Mouse (Mus musculus) stomach, embryonic 15.5 days (tissue): ENCODE measurements around the gene Tmem115. TPM values are rescaled to one million over a fixed set of nuclear protein-coding genes. Genes with fewer than 3 reads are reported as not detected.
A peak's percentile ranks its signal among the peaks of the same experiment; 100 is the strongest.

Experiments
- ATAC-seq: fragments of 200-750 bp; cut with Nextera tagmentation; 2 replicates; pipeline ENCODE4 v1.8.0; 2017; ENCODE audit warnings: low read depth, moderate number of reproducible peaks, moderate TSS enrichment; ENCODE audit not compliant: insufficient read depth, low FRiP score
- H3K27ac ChIP-seq: fragments of 300-500 bp; sonication (generic); 2 replicates; pipeline ENCODE4 v1.5.1; 2015; ENCODE audit warnings: mild to moderate bottlenecking, inconsistent platforms
- H3K27me3 ChIP-seq: fragments of 300-500 bp; sonication (generic); replicated peaks from 2 replicates; pipeline ENCODE4 v1.6.1; 2015; ENCODE audit warnings: inconsistent platforms
- H3K36me3 ChIP-seq: fragments of 300-500 bp; sonication (generic); 2 replicates; pipeline ENCODE4 v1.6.1; 2015; ENCODE audit warnings: inconsistent platforms
- H3K4me1 ChIP-seq: fragments of 300-500 bp; sonication (generic); 2 replicates; pipeline ENCODE4 v1.6.1; 2015; ENCODE audit warnings: inconsistent platforms
- H3K4me2 ChIP-seq: fragments of 300-500 bp; sonication (generic); 2 replicates; pipeline ENCODE4 v1.6.1; 2015; ENCODE audit warnings: mild to moderate bottlenecking, inconsistent platforms
- H3K4me3 ChIP-seq: fragments of 300-500 bp; sonication (generic); replicated peaks from 2 replicates; pipeline ENCODE4 v1.5.1; 2015; ENCODE audit warnings: inconsistent platforms
- H3K9ac ChIP-seq: fragments of 300-500 bp; sonication (generic); 2 replicates; pipeline ENCODE4 v1.6.1; 2015; ENCODE audit warnings: inconsistent platforms
- H3K9me3 ChIP-seq: fragments of 300-500 bp; sonication (generic); 2 replicates; pipeline ENCODE4 v1.6.1; 2016; ENCODE audit warnings: inconsistent platforms
- WGBS: fragments of 180-500 bp; shearing (Covaris S2); methylation state at CpG from one replicate; pipeline ENCODE4 v1.1.7; 2015; 5-methylcytosine and 5-hydroxymethylcytosine counted together
- polyA plus RNA-seq: library from polyadenylated mRNA; unstranded; fragments of >200 nt; fragmentation: Nextera tagmentation; extraction: Ambion mirVana; gene quantifications from 2 replicates; pipeline ENCODE4 v1.2.1, GENCODE M21; 2015

The Tmem115 gene
- polyA plus RNA-seq, 1 experiment from 2014 or later, result 43.2 TPM

DNA sequence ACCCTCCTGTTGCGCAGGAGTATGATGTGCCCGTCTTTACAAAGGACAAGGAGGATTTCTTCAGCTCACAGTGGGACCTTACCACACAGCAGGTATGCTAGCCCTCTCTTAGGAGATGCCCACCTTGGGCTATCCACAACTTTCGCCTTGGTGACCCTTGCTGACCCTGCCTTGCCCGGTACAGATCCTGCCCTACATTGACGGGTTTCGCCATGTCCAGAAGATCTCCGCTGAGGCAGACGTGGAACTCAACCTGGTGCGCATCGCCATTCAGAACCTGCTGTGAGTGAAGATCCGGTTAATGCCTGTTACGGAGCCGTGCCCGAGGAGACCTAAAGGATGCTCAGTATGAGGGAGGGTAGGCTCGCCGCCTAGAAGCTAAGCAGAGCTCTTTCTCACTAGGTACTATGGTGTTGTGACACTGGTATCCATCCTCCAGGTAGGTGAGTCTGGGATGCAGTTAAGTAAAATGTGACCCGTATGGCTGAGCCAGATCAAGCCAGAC is 10.5 kb downstream of the Tmem115 start:
- Histone ChIP-seq H3K4me1 (peaks cover 31% of the 10 kb centered on the region), H3K27ac (no peak overlapping the region), H3K4me2 (no peak overlapping the region), H3K27me3 (no peaks in the 10 kb centered on the region), H3K9ac (no peak overlapping the region), H3K9me3 (no peaks in the 10 kb centered on the region), H3K4me3 (no peak overlapping the region), H3K36me3 (peaks cover 16% of the 10 kb centered on the region)
- WGBS, result 94% methylated on average over 17 of the region's 17 CpGs
- ATAC-seq, result no peak

DNA sequence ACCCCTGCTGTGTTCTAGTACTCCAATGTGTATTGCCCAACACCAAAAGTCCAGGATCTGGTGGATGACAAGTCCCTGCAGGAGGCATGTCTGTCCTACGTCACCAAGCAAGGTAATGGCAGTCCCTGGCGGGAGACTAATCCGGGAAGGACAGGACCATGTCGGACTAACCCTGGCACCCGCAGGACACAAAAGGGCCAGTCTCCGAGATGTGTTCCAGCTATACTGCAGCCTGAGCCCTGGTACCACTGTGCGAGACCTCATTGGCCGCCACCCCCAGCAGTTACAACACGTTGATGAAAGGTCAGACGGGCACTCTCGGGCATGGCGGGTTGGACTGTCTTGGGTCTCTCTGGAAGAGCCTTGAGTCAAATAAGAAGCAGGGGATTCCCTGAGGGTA is 11.0 kb downstream of the Tmem115 start:
- Histone ChIP-seq H3K9me3 (no peaks in the 10 kb centered on the region), H3K4me2 (no peak overlapping the region), H3K4me3 (no peak overlapping the region), H3K27ac (no peak overlapping the region), H3K4me1 (peaks cover 31% of the 10 kb centered on the region), H3K9ac (no peak overlapping the region), H3K36me3 (peaks cover 12% of the 10 kb centered on the region), H3K27me3 (no peaks in the 10 kb centered on the region)
- 95% methylated on average over 12 of the region's 12 CpGs for WGBS
- no peak for ATAC-seq

DNA sequence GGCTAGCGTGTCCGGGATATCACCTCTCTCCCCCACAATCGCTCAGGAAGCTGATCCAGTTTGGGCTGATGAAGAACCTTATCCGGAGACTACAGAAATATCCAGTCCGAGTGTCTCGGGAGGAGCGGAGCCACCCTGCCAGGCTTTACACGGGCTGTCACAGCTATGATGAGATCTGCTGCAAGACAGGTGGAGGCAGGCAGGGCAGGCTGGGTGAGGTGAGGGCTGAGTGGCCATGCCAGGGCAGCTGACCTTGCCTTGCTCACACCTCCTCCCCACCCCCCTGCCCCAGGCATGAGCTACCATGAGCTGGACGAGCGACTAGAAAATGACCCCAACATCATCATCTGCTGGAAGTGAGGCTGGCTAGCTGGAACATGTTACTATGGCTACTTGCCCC is 11.5 kb downstream of the Tmem115 start:
- no peak for ATAC-seq
- 78% methylated on average over 10 of the region's 10 CpGs for WGBS

DNA sequence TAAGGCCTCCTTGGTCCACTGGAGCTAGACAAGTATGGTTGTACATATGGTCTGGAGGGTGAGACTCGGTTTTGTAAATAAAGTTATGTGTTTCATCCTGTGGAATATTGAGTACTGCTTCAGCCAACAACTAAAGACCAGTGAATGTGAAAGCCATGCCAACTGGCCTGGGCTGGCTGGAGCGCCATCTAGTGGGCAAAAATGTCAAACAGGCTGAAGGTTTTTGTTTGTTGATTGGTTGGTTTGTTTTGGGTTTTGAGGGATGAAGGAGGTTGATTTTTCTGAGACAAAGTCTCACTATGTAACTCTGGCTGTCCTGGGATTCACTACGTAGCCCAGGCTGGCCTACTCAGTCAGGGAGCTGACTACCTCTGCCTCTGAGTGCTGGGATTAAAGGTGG is 11.9 kb downstream of the Tmem115 start:
- Histone ChIP-seq H3K9me3 (no peaks in the 10 kb centered on the region), H3K4me2 (no peak overlapping the region), H3K27ac (no peak overlapping the region), H3K36me3 (peaks cover 7% of the 10 kb centered on the region), H3K4me1 (peaks cover 38% of the 10 kb centered on the region), H3K27me3 (no peaks in the 10 kb centered on the region), H3K9ac (no peak overlapping the region), H3K4me3 (no peak overlapping the region)
- ATAC-seq, result no peak
- 11% methylated on average over 3 of the region's 3 CpGs for WGBS

More for the DNA sequence above, 11.5 kb downstream of the Tmem115 start:
- Histone ChIP-seq H3K9ac (no peak overlapping the region), H3K4me1 (peaks cover 35% of the 10 kb centered on the region), H3K36me3 (peaks cover 8% of the 10 kb centered on the region), H3K4me3 (no peak overlapping the region), H3K27ac (no peak overlapping the region), H3K4me2 (no peak overlapping the region), H3K9me3 (no peaks in the 10 kb centered on the region), H3K27me3 (no peaks in the 10 kb centered on the region)

DNA sequence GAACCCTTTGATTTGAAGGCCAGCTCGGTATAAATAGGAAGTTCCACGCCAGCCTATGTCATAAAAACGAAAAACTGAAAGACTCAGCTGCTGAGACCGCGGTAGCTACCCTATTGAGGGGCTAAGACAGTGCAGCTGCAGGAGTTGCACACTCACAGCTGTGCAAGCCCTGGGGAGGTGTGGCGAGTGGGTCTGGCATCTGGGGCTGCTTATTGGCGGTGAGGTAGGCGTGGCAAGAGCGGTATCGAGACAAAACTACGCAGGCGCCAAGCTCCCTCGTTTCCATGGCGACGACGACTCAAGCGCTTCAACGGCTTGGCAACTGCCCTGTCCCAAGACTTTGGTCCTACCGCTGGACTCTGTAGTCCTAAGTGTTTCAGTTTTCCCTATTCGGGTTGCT is 13.3 kb downstream of the Tmem115 start, which contains the start of gene Zmynd10:
Gene Zmynd10 (plus strand): TSS at position 273 of the 400 bp plus-strand sequence.
- WGBS, result 2% methylated on average over 20 of the region's 20 CpGs
- Histone ChIP-seq H3K4me1 (peaks cover 41% of the 10 kb centered on the region), H3K4me2 (peak within 1 kb of the TSS; percentile 52), H3K4me3 (no peak within 1 kb of the TSS; the same call in 1 of the 2 replicates), H3K9ac (no peak within 1 kb of the TSS), H3K27ac (no peak within 1 kb of the TSS), H3K9me3 (no peaks in the 10 kb centered on the region), H3K36me3 (peaks cover 7% of the 10 kb centered on the region), H3K27me3 (no peaks in the 10 kb centered on the region)
- ATAC-seq, result peak; percentile 57

DNA sequence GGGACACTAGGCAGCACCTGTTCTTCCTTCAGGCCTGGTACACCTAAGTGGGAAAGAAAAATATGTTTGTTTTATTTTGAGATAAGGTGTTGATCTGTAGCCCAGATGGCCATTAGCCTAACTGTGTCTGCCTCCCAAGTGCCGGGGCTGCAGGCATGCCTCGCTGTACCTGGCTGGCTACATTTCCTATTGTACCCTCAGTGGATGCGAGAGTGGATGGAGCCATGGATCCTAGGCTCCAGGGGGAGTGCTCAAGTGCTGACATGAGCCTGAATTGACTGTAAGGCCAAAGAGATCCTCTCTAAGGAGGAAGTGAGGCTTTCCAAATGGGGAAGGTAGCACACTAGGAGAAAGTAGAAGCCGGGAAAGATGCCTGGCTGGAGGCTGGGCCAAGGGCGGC is 14.2 kb downstream of the Tmem115 start:
- peaks cover 7% of the 10 kb centered on the region for H3K36me3 ChIP-seq
- ATAC-seq, result no peak
- H3K4me2 ChIP-seq, result no peak overlapping the region
- WGBS, result 72% methylated on average over 5 of the region's 5 CpGs
- H3K27me3 ChIP-seq, result no peaks in the 10 kb centered on the region
- no peak overlapping the region for H3K27ac ChIP-seq
- H3K4me3 ChIP-seq, result no peak overlapping the region
- peaks cover 47% of the 10 kb centered on the region for H3K4me1 ChIP-seq
- no peaks in the 10 kb centered on the region for H3K9me3 ChIP-seq
- no peak overlapping the region for H3K9ac ChIP-seq

DNA sequence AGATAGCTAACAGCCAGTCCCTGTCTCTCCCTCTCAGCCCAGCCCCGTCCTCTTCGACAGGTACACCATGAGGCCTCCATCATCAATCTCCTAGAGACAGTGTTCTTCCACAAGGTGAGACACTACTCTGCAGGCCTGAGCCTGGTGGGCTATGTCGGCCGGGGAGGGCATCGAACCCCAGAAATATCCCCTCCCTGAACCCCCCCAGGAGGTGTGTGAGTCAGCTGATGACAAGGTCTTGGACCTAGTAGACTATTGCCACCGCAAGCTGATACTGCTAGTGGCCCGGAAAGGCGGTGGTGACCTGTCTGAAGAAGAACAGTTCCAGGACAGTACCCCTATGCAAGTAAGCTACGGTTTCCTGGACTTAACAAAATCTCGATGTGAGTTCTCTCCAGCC is 15.1 kb downstream of the Tmem115 start:
- Histone ChIP-seq H3K36me3 (peaks cover 5% of the 10 kb centered on the region; the same call in 1 of the 2 replicates), H3K4me1 (peaks cover 51% of the 10 kb centered on the region), H3K27me3 (no peaks in the 10 kb centered on the region), H3K27ac (no peak overlapping the region), H3K9me3 (no peaks in the 10 kb centered on the region), H3K9ac (no peak overlapping the region), H3K4me2 (no peak overlapping the region), H3K4me3 (no peak overlapping the region)
- 87% methylated on average over 10 of the region's 10 CpGs for whole genome bisulfite sequencing
- no peak for ATAC-seq

DNA sequence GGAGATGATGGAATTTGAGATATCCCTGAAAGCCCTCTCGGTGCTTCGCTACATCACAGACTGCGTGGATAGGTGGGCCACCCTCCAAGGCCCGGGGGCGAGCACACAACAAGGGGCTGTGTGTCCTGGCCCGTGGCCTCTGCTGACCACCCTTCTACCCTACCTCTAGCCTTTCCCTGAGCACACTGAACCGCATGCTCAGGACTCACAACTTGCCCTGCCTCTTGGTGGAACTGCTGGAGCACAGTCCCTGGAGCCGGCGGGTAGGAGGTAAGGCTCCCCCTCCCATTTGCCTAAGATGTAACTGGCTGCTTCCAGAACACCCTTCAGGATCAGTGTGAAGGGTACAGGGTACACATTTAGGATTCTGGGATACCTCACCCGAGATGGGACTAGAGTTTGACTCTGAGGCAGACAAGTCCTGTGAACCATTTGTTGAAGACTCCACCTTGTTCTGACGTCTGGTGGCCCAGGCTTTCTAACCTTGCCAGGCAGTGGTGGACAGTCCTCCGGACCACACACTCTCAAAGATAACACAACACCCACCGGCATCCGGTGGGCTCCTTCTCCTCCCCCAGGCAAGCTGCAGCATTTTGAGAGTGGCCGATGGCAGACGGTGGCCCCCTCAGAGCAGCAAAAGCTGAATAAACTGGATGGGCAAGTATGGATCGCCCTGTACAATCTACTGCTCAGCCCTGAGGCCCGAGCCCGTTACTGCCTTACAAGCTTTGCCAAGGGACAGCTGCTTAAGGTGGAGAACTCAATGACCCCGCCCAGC is 15.7 kb downstream of the Tmem115 start:
- Histone ChIP-seq H3K27me3 (no peaks in the 10 kb centered on the region), H3K9me3 (no peaks in the 10 kb centered on the region), H3K9ac (no peak overlapping the region), H3K4me1 (peaks cover 53% of the 10 kb centered on the region), H3K4me3 (no peak overlapping the region), H3K4me2 (no peak overlapping the region), H3K36me3 (no peaks in the 10 kb centered on the region; the same call in 1 of the 2 replicates), H3K27ac (no peak overlapping the region)
- ATAC-seq, result no peak
- 80% methylated on average over 20 of the region's 20 CpGs for WGBS

DNA sequence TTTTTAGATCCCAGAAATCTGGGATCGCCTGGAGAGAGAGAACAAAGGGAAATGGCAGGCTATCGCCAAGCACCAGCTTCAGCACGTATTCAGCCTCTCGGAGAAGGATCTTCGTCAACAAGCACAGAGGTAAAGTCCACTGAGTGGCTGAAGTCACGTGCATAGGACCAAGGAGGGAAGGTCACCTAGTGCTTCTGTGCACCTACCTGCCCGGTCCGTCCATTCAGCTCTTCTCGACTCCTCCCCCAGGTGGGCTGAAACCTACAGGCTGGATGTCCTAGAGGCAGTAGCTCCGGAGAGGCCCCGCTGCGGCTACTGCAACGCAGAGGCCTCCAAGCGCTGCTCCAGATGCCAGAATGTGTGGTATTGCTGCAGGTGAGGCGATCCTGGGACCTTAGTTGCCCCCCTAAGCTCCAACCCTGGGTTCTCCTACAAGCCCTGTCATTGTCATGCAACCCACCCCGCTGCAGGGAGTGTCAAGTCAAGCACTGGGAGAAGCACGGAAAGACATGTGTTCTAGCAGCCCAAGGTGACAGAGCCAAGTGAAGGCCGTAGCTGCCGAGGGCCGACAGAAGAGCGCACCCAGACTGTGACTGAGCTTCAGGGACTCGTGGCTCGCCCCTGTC is 16.9 kb downstream of the Tmem115 start:
- 38% methylated on average over 23 of the region's 23 CpGs for WGBS

DNA sequence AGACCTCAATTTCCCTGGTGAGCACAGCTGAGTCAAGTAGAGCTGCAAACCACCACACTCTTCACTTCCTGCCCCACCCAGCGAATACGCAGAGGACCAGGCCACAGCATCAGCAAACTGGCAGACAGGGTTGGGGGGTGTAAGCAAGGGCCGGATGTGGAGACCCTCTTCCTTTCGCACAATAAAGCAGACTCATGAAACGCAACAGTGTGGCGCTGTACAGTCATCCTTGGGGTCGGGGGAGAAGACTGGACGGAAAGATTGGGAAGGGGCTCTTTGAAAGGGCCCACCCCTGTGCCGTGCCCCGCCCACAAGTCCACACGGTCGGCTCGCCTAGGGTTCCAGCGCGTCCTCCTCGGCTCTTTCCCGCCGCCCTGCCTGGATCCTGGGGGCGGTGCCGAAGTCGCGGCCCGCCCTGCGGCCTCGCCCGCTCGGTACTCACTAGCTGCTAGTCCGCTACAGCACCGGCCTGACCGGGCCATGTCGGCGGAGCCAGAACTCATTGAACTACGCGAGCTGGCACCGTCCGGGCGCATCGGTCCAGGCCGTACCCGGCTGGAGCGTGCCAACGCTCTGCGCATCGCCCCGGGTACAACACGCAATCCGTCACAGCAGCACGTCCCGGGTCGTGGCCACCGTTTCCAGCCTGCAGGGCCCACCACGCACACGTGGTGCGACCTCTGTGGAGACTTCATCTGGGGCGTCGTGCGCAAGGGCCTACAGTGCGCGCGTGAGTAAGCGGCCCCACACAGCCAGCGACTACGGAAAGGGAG is 17.6 kb downstream of the Tmem115 start, which contains the start of gene Rassf1:
Gene Rassf1 (plus strand): TSS at position 439 of the 773 bp plus-strand sequence.
- ATAC-seq, result peak; percentile 43
- Histone ChIP-seq H3K9me3 (no peaks in the 10 kb centered on the region), H3K27me3 (no peaks in the 10 kb centered on the region), H3K4me2 (peak within 1 kb of the TSS; percentile 95), H3K9ac (peak within 1 kb of the TSS; percentile 57), H3K4me1 (peaks cover 61% of the 10 kb centered on the region), H3K27ac (peak within 1 kb of the TSS; percentile 82), H3K36me3 (no peaks in the 10 kb centered on the region), H3K4me3 (peak within 1 kb of the TSS; percentile 55)
- WGBS, result under 1% methylated on average over 63 of the region's 63 CpGs

More for the DNA sequence above, 16.9 kb downstream of the Tmem115 start:
- ATAC-seq, result no peak
- Histone ChIP-seq H3K9ac (peak overlapping the region; percentile 57; the same call in 1 of the 2 replicates), H3K36me3 (no peaks in the 10 kb centered on the region), H3K9me3 (no peaks in the 10 kb centered on the region), H3K27me3 (no peaks in the 10 kb centered on the region), H3K4me2 (peak overlapping the region; percentile 95), H3K4me1 (peaks cover 55% of the 10 kb centered on the region), H3K4me3 (peak overlapping the region; percentile 55), H3K27ac (peak overlapping the region; percentile 82; the same call in 1 of the 2 replicates)

DNA sequence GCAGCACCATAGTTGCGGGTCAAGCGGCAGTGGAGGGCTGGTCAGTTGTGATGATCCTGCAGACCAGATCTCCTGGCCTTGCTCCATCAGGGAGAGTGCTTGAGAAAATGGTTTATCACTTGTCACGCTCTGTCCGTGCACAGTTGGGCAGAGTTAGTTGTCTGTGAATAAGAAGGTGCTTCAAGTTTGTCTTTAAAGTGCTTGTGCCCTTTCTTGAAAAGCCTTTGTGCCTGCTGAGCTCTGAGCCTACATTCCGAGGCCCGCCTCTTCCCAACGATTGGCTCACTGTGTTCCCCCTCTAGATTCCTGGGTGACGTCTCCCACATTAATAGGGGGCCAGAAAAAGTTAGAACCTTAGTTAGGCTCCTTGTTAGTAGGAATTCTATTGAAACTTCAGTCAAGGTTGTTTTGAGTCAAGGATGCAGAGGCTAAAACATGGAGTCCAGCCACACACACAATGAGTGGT is 18.2 kb downstream of the Tmem115 start:
- Histone ChIP-seq H3K4me3 (peak overlapping the region; percentile 55), H3K9me3 (no peaks in the 10 kb centered on the region), H3K4me2 (peak overlapping the region; percentile 95), H3K9ac (peak overlapping the region; percentile 57), H3K36me3 (no peaks in the 10 kb centered on the region), H3K4me1 (peaks cover 61% of the 10 kb centered on the region), H3K27me3 (no peaks in the 10 kb centered on the region), H3K27ac (peak overlapping the region; percentile 82)
- ATAC-seq, result no peak
- WGBS, result 15% methylated on average over 8 of the region's 8 CpGs
